Mouse (Mus musculus) stomach, postnatal 0 days (tissue): ENCODE results near the gene Mpo.

ENCODE experiments used
- CTCF ChIP-seq: IDR thresholded peaks from 2 replicates; pipeline ENCODE4 v1.5.1; 2016; ENCODE audit warnings: antibody characterized with exemption, low read depth, mild to moderate bottlenecking, moderate library complexity
- EP300 ChIP-seq: optimal IDR thresholded peaks from 2 replicates; pipeline ENCODE3; 2016; ENCODE audit warnings: antibody characterized with exemption

- TF ChIP-seq CTCF (no peak), EP300 (no peak)
Measured at GRCm38 (mm10) chr11:87751031-87751430, 42.4 kb upstream of the Mpo start.
